ENCODE assay signal across 12 mouse cellular contexts in genomic region chr11:88690556-88691287, GRCm38 (mm10). TPM values are rescaled to one million over a fixed set of nuclear protein-coding genes. Genes with fewer than 3 reads are reported as not detected.
DNase-seq lines count a peak whose midpoint lies in the region; ATAC-seq and TF ChIP-seq lines count a peak whose summit lies in the region.
"Had no signal": no experiment of that assay in that cellular context is flagged by ENCODE, and none has a peak within 500 bp of the region (broad histone marks: within the 10 kb centered on the region; RNA-seq: fewer than 3 reads in every experiment).

No protein-coding gene starts in this region.

- peak overlapping the region; percentile 62 for H3K27ac ChIP-seq in lung, embryonic 15.5 days
- H3K27ac ChIP-seq in heart, postnatal 0 days (ENCODE audit: low read depth), result peak overlapping the region; percentile 56
- no peak overlapping the region for H3K27ac ChIP-seq in midbrain, embryonic 14.5 days (replicated peaks; ENCODE audit: low read depth, low read length)
- H3K27ac ChIP-seq in cerebellum, adult 2 months (ENCODE audit: insufficient read depth, low read length), result no peak overlapping the region

- 16% methylated on average over 12 of the region's 12 CpGs for WGBS in lung, embryonic 15.5 days
- 16% methylated on average over 12 of the region's 12 CpGs for WGBS in heart, postnatal 0 days
- whole genome bisulfite sequencing in midbrain, embryonic 14.5 days, result 14% methylated on average over 12 of the region's 12 CpGs
- WGBS in cerebellum, adult 2 months, result 53% methylated on average over 12 of the region's 12 CpGs

- H3K27me3 ChIP-seq in lung, embryonic 15.5 days, result no peaks in the 10 kb centered on the region
- H3K27me3 ChIP-seq in heart, postnatal 0 days (ENCODE audit: control insufficient read depth, insufficient read depth, low read length), result no peaks in the 10 kb centered on the region
- H3K27me3 ChIP-seq in midbrain, embryonic 14.5 days (ENCODE audit: control insufficient read depth, insufficient read depth, low read length), result no peaks in the 10 kb centered on the region
- no peaks in the 10 kb centered on the region for H3K27me3 ChIP-seq in cerebellum, adult 2 months (ENCODE audit: control insufficient read depth, insufficient read depth, low read length)

- no peak for TF ChIP-seq CTCF in heart, postnatal 0 days (IDR thresholded peaks at IDR 0.05; ENCODE audit: low read depth)
- no peak for TF ChIP-seq CTCF in cerebellum, adult 2 months (IDR thresholded peaks at IDR 0.05; ENCODE audit: borderline replicate concordance, insufficient read depth, low read depth, low read length)

- DNase-seq in lung, postnatal 4 days, result no peak
- peak; percentile 74 for DNase-seq in embryo, embryonic 11 days
- no peak for DNase-seq in heart, postnatal 0 days (ENCODE audit: low spot score)
- DNase-seq in midbrain, embryonic 14.5 days, result no peak
- DNase-seq in cerebellum, adult 2 months, result no peak
- no peak for DNase-seq in spleen, postnatal 4 days (ENCODE audit: low spot score in 2 of 2)
- DNase-seq in cerebellum, adult 11 months, result no peak
- DNase-seq: adrenal gland, adult 8-10 months; gastrocnemius, postnatal 10 days; lung, postnatal 14 days; spleen, adult 18-20 months had no signal

- ATAC-seq in lung, embryonic 15.5 days (ENCODE audit: borderline replicate concordance, extremely low read depth, low FRiP score, low TSS enrichment), result no peak
- no peak for ATAC-seq in heart, postnatal 0 days (ENCODE audit: insufficient read depth, low read depth)
- ATAC-seq in midbrain, embryonic 14.5 days (ENCODE audit: low FRiP score, low TSS enrichment), result no peak

- H3K4me2 ChIP-seq in lung, embryonic 15.5 days, result no peak overlapping the region
- peak overlapping the region; percentile 25 for H3K4me2 ChIP-seq in heart, postnatal 0 days (ENCODE audit: low read depth, low read length)
- H3K4me2 ChIP-seq in midbrain, embryonic 14.5 days (ENCODE audit: low read length), result 0 out of 2 replicates have a peak overlapping the region, but pooled peaks have one; percentile 9

- no peak for TF ChIP-seq POLR2A in cerebellum, adult 2 months (IDR thresholded peaks at IDR 0.05; ENCODE audit: borderline replicate concordance, insufficient read depth, low read length)

- no peaks in the 10 kb centered on the region for H3K36me3 ChIP-seq in lung, embryonic 15.5 days
- H3K36me3 ChIP-seq in heart, postnatal 0 days (replicated peaks; ENCODE audit: control insufficient read depth, insufficient read depth, low read length), result peaks cover 24% of the 10 kb centered on the region
- H3K36me3 ChIP-seq in midbrain, embryonic 14.5 days (ENCODE audit: control insufficient read depth, insufficient read depth, low read length), result peaks cover 26% of the 10 kb centered on the region

- TF ChIP-seq EP300 in heart, postnatal 0 days (IDR thresholded peaks at IDR 0.05; ENCODE audit: low read depth), result no peak

- peaks cover 82% of the 10 kb centered on the region for H3K4me1 ChIP-seq in lung, embryonic 15.5 days
- peaks cover 60% of the 10 kb centered on the region for H3K4me1 ChIP-seq in heart, postnatal 0 days (ENCODE audit: control insufficient read depth, insufficient read depth)
- H3K4me1 ChIP-seq in midbrain, embryonic 14.5 days (ENCODE audit: control insufficient read depth, insufficient read depth, low read length), result peaks cover 50% of the 10 kb centered on the region
- peaks cover 3% of the 10 kb centered on the region for H3K4me1 ChIP-seq in cerebellum, adult 2 months (ENCODE audit: control insufficient read depth, insufficient read depth, low read length)

- no peak overlapping the region for H3K9ac ChIP-seq in lung, embryonic 15.5 days
- peak overlapping the region; percentile 42 for H3K9ac ChIP-seq in heart, postnatal 0 days (replicated peaks; ENCODE audit: low read depth, low read length)
- no peak overlapping the region for H3K9ac ChIP-seq in midbrain, embryonic 14.5 days (replicated peaks; ENCODE audit: low read length)

- H3K4me3 ChIP-seq in lung, embryonic 15.5 days, result no peak overlapping the region
- H3K4me3 ChIP-seq in heart, postnatal 0 days (ENCODE audit: low read depth, low read length), result no peak overlapping the region
- H3K4me3 ChIP-seq in midbrain, embryonic 14.5 days (replicated peaks; ENCODE audit: low read depth, low read length), result no peak overlapping the region
- no peak overlapping the region for H3K4me3 ChIP-seq in cerebellum, adult 2 months (replicated peaks; ENCODE audit: insufficient read depth, low read depth, low read length)

- no peaks in the 10 kb centered on the region for H3K9me3 ChIP-seq in lung, embryonic 15.5 days
- no peaks in the 10 kb centered on the region for H3K9me3 ChIP-seq in heart, postnatal 0 days (replicated peaks; ENCODE audit: control insufficient read depth, low read length)
- H3K9me3 ChIP-seq in midbrain, embryonic 14.5 days (ENCODE audit: control insufficient read depth, low read length), result no peaks in the 10 kb centered on the region

RNA-seq across cellular contexts. Expression of gene Msi2, which starts 27.6 kb away (rescaled TPM):
- polyA plus RNA-seq in lung, embryonic 15.5 days (2015; fragmentation: Nextera tagmentation; extraction: Ambion mirVana), result 12.0 and 13.8 TPM in 2 replicates
- total RNA-seq in heart, postnatal 0 days (2014; rRNA removed; ENCODE audit: low replicate concordance), result 94.6 and 114 TPM in 2 replicates
- polyA plus RNA-seq in heart, postnatal 0 days (2015; fragmentation: Nextera tagmentation; extraction: Ambion mirVana), result 20.6 and 22.1 TPM in 2 replicates
- 33.1 and 61.8 TPM in 2 replicates for polyA plus RNA-seq in midbrain, embryonic 14.5 days (2014; fragmentation: Nextera tagmentation; extraction: Ambion mirVana)
- 87.3 and 87.5 TPM in 2 replicates for polyA plus RNA-seq in cerebellum, adult 2 months (2012; rRNA removed)

Comparison
In these comparisons a context has a peak if more than half of its experiments do, and no peak if none do; other contexts are left out.
1. H3K27ac ChIP-seq: peak in lung, embryonic 15.5 days (single experiment) and heart, postnatal 0 days (single experiment); none in midbrain, embryonic 14.5 days (single experiment) and cerebellum, adult 2 months (single experiment).